Mouse (Mus musculus) C2C12 (cell line): ENCODE measurements at regions not wholly inside any gene's neighbourhood (a gene's known extent, or its start where the extent isn't known, plus 50 kb on each side); places are given as distances from the start of the nearest gene placed in this dataset.

Experiments
- CEBPB ChIP-seq: IDR thresholded peaks from one replicate; pipeline ENCODE4 v1.6.1; 2011; ENCODE audit warnings: low read depth, mild to moderate bottlenecking, control low read depth, moderate library complexity
- CTCF ChIP-seq: IDR thresholded peaks from one replicate; pipeline ENCODE4 v1.5.1; 2011; ENCODE audit not compliant: control insufficient read depth, insufficient read depth, insufficient read length
- FOSL1 ChIP-seq: IDR thresholded peaks from one replicate; pipeline ENCODE4 v1.8.0; 2011; ENCODE audit warnings: mild to moderate bottlenecking, low read length; ENCODE audit not compliant: poor library complexity, insufficient read depth, severe bottlenecking
- MAX ChIP-seq: IDR thresholded peaks from one replicate; pipeline ENCODE4 v1.6.1; 2011; ENCODE audit warnings: mild to moderate bottlenecking, control low read depth
- MYOD1 ChIP-seq: IDR thresholded peaks from one replicate; pipeline ENCODE4 v1.6.1; 2011; ENCODE audit warnings: low read depth; ENCODE audit not compliant: control insufficient read depth, insufficient read length
- MYOG ChIP-seq: IDR thresholded peaks from one replicate; pipeline ENCODE4 v1.6.1; 2011; ENCODE audit not compliant: control insufficient read depth, insufficient read length; ENCODE audit errors: extremely low read depth
- USF1 ChIP-seq: IDR thresholded peaks from one replicate; pipeline ENCODE4 v1.6.1; 2011; ENCODE audit warnings: low read depth, mild to moderate bottlenecking, control low read depth, moderate library complexity

DNA sequence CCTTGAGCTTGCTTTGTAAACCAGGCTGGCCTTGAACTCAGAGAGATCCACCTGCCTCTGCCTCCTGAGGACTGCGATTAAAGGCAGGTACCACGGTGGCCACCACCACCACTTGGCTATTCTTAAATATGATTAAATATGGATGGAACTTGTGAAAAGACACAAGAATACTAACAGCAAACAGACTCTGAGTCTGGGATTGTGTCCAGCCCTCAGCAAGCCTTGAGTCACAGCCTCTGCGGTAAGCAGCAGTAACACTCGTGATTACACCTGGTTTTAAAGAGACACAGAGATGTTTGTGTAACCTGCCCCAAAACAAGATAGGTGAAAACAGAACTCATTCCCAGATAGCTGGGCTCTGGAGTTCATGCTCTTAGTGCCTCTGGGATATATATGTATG is 263.4 kb downstream of the Mreg start:
- TF ChIP-seq MAX (no peak), CTCF (no peak), MYOD1 (no peak), CEBPB (no peak), USF1 (no peak), FOSL1 (no peak), MYOG (no peak)
